Mouse (Mus musculus) induced T-regulatory cell, adult 2 months (primary cell): ENCODE results near the gene Sult1e1.

ENCODE experiments used
- DNase-seq: peaks from one replicate; pipeline ENCODE4 v3.0.0-alpha.2; 2012; ENCODE audit warnings: low read depth

Gene Sult1e1

DNA sequence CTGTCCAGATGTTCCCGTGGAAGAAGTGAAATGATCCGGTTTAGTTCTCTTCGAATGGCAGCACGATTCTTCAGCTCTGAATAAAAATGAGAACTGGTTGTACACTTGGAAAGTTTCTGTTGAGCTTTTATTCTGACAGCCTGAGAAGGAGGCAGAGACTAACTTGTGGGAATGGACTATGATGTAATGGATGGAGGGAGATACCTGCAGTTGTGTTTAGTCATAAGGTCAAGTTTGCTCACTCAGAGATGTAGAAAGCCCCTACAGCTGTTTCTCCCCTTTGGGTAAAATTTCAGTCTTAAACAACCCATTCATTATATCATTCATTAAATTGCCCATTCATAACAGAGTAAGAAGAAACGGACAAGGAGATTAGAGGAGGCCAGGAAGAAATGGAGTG, at the start of gene Sult1e1:
Gene Sult1e1 (minus strand): TSS at position 101 of the 400 bp plus-strand sequence.
- no peak for DNase-seq

DNA sequence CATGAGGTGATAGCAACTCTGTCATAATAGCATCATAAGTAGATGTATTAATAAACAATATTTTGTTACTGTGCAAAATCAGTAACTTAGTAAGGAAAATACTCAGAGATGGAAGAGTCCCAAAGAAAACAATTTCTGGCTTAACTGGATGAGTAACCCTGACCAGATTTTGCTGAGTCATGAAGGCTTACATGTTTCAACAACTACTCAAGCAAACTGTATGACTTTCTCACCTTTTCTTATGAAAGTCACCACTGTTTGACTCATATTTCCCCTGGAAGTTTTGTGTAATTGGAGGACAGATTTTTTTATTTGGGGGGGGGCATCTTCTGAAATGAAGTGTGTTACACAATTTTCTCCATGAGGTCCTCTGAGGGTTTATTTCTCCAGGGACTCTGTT, 31.3 kb upstream of the Sult1e1 start:
- no peak for DNase-seq

DNA sequence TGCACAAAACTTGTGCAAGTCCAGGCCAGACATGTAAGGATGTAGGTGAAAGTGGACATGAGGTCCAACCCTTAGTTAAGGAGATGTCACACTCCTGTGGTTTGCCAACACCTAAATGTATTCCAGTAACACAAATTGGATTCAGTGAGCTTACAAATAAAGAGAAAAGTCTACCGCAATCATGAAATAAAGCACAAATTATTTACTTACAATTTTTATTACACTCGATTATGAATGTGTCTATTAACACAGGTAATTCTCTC, 23.7 kb upstream of the Sult1e1 start:
- DNase-seq: no peak

DNA sequence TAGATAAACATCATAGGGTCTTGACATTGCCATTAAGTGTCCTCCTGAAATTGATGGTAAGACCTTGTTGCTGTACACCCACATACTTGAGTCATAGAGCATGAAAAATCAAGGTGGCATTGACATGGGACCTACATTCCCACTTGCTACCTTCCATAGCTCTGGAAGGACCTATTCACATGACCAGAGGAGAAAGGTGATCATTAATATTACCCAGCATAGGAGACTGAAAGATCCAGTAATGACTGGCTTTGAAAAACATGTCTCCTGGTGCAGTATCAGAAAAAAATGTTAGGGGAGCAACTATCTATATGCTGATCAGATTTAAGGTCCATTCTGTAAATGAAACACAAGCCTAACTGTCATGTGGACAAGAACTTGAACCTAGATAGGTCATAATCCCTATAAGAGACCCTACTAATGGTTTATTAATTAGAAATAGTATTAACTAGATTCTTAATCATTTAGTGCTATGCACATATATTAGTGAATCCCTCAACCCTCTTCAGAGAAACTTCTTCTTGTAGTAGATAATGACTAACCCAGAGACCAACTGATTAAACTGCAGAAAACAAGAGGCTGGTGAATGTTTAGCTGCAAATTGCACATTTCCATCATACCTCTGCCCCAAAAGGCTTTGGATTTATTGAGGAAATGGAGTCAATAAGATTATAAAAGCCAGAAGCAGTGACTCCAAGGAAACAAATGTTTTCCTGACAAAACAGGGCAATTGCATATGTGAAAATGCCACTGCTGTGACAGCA, 23.2 kb upstream of the Sult1e1 start:
- no peak for DNase-seq

DNA sequence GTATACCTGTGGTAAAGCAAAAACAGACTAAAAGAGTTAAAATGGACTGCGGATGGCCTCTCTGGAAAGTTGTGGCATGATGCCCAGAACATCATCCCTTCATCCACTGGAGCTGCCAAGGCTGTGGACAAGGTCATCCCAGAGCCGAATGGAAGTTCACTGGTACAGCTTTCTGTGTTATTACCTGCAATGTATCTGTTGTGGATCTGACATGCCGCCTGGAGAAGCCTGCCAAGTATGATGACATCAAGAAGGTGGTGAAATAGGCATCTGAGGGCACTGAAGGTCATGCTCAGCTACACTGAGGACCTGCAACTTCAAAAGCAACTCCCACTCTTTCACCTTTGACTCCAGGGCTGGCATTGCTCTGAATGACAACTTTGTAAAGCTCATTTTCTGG, 9.6 kb upstream of the Sult1e1 start:
- no peak for DNase-seq

DNA sequence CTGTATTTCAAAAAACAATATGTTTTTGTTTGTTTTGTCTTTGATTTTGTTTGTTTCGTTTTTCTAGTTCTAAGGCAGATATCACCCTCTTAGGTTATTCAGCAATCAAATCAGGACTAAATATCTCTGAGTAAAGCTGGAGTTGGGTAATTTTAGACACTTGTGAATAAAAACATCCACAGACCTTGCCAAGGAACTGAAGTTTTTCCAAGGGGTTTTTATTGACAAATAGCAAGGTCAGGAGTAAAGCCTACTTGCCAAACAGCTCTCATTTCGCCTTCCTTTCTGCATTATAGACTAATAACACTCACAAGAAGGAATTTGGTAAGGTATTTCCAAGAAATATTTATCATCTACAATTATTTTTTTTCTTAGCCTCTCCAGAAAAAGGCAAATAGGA, 6.5 kb upstream of the Sult1e1 start:
- no peak for DNase-seq

DNA sequence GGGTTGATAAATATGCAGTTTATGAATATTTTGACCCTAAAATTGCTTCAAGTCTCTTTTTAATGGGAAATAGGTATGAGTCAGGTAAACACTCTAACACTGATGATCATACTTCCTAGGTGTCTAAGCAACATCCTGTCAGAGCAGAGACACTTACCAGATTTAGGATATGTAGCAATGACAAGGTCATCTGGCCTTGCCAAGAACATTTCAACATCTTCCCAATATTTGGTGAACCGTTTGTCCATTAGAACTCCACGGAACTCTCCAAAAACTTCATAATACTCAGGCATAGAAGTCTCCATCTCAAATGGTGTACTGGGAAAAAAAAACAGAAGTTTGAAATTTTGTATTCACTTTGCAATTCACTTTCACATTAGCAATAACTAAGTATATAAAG, 1.5 kb downstream of the Sult1e1 start:
- DNase-seq: no peak

DNA sequence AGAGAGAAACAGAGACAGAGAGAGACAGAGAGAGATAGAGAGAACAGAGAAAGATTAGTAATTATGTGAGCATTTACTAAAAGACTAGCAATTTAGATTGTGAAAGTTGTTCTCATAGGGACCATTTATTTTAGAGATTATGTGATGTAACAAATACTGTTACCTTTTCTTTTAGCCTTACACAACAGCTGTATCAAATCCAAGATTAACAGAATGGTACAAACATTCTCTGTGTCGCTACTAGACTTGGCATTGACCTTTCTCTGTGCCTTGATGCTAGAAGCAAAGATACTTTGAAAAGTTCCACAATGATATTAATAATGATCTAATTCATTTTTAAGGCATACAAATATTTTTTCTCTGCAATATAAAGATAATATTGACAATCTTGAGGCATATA, 11.0 kb downstream of the Sult1e1 start:
- DNase-seq: no peak

DNA sequence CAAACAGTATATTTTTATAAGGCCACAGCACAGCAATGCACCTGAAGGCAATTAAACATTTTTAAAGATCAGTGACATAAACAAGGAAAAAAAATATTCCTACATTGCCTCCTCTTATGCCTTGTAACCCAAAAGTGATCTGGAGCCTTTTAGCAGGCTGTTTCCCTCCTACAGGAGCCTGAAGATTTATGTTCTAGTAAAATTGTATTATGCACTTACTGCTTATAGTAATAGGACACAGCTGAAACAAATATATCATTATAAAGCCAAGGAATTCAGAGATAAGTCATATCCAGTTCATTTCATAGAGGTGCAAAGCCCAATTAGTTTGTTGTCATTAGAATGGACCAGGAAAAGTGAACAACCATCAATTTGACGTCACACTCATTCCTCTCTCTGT, 17.2 kb downstream of the Sult1e1 start:
- DNase-seq: no peak

DNA sequence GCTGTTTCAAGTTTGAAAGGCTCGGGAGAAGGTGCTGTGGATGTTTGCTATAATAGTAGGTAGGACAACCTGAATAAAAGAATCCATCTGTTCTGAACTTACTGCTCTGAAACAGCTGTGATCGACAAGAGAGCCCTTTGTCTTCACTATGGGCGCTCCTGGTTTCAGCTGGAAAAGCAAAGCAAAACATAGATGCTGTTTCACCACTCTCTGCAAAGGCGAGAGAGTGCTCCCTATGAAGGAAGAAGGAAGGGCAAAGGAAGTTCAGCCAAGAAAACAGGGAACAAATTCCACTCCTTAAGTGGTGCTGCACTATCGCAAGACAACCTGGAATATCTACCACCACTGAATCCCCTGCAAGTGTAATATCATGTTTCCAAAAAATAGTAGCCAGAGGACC, 17.9 kb downstream of the Sult1e1 start:
- DNase-seq: no peak

DNA sequence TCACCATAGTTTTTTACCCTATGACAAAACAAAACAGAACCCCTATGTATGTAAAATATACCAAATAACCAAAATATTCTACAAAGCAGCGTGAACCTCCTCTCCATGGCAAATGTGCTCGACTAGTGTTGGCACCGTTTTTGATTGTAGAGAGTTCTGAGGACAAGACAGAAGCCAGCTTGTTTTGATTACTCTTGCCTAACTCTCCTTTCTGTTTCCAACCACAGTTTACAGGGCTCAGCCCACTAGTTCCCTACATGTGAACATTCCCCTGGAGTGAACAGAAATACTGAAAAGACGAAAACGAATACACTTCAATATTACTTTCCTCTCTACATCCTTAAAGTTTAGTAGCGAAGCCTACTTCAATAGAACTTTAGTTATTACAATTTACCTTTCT, 18.6 kb downstream of the Sult1e1 start:
- no peak for DNase-seq

DNA sequence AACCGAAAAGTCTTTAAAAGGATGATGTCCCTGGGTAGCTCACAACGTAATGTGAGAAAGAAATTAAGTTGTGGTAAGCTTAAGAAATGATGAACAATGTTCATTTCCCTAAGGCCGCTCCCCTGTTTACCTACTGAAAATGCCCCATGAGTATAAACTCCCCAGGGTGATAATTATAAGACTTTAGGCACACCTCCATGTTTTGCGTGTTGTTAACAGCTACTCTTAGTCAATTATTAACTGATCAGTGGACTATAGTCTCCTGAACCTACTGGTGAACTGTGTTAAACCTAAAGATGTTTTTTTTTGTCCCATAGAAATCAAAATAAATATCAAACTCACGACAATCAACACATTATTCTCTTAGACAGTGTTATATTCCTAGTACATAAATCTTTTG, 22.5 kb downstream of the Sult1e1 start, which contains the start of gene Sult1d1:
Gene Sult1d1 (minus strand): TSS at position 183 of the 400 bp plus-strand sequence.
- no peak for DNase-seq

DNA sequence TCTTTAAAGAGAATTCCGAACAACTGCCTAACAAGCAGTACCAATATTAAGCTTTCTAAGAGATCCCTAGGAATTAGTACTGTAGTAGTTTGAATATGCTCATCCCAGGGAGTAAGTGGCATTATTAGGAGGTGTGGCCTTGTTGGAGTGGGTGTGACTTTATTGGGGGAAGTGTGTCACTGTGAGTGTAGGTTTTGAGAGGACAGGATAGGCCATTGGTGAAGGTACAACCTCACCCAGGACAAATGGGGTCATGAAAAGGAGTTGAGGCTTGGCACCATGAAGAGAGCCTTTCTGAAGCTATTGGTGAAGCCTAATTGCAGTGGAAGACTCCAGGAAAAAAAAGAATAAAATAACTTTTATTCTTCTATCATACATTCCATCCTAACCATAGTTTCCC, 24.1 kb downstream of the Sult1e1 start:
- no peak for DNase-seq

DNA sequence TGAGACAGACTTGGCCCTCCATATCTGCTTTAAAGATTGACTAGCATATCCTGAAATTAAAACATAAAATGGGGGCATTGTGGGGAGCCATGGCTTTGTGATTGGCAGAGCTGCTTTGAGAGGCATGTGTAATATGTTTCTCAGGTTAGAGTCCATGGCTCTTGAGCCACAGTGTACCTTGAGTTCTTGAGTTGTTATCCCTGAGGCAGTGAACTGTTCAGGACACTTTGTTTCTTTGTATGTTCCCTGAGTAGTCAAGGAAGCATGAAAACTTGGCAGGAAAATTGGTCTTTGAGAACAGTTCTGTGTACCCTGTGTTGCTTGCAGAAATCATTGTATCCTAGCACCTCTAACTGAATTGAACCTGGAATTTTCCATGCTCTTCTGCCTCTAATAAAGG, 28.4 kb downstream of the Sult1e1 start:
- DNase-seq: no peak

DNA sequence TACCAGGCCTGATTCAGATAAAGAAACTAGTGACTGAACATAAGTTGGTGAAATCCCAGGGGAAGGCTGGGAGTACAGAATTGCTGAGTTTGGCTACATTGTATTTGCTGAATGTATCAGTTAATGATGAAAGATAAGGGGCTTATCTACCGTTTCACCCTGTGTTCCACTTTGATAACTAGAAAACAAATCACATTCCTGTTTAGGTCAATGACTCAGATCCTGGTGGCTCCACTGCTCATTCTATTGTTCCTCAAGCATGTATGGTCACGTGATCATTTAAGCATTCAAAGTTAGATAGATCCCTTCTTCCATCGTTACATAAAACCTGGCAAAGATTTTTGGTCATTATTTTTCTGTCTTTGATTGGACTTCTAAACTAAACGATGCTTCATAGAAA, 28.9 kb downstream of the Sult1e1 start:
- no peak for DNase-seq

DNA sequence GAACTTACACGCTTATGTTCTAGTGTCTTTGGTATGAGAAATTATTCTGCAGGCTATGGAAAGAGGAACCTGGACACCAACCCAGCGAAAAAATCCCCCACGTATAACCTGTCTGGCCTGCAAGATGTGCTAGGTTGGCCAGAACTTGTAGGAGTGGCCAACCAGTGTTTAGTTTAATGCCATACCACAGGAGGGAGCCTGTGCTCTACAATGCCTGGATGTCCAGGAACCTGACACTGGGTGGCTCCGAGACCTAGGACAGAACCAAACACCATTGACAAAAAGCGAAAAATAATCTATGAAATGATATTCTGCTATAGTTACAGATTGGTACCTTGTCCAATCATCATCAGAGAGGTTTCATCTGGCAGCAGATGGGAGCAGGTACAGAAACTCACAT, 31.2 kb downstream of the Sult1e1 start:
- DNase-seq: no peak

DNA sequence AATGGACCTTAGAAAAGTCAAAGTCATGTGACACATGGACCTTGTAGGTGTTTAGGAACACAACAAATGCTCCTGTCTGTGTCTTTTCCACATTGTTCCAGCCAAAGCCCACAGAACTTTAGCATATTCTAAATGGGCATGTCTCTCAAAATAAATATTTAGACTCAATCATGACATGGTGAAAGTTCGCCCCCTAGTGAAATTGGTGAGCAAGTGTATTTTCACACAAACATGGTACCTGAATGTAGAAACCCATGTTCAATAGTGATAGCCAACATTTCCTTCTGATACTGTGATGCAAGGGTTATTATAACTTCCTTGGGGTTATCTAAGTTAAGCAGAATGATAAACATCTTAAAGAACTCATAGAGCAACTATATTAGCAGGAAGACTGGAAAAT, 40.5 kb downstream of the Sult1e1 start:
- DNase-seq: no peak

DNA sequence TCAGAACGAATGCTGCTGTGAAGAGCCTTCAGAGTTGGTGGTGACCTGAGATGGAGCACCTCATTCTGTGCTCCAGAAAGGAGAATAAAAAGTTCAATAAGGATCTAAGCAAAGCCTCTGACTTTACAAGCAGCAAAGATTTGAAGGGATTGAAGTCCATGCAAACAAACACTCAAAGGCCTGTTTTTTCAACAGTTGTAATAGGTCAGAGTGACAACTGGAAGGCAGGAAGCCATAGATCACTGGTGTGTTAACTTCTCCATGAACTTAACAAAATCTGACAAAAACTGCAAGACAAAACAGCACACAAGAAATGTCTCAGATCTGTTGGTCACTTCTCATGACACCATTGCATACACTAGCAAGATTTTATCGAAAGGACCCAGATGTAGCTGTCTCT, 53.3 kb downstream of the Sult1e1 start, which contains the start of gene Sult1b1:
Gene Sult1b1 (minus strand): TSS at position 85 of the 400 bp plus-strand sequence.
- no peak for DNase-seq

DNA sequence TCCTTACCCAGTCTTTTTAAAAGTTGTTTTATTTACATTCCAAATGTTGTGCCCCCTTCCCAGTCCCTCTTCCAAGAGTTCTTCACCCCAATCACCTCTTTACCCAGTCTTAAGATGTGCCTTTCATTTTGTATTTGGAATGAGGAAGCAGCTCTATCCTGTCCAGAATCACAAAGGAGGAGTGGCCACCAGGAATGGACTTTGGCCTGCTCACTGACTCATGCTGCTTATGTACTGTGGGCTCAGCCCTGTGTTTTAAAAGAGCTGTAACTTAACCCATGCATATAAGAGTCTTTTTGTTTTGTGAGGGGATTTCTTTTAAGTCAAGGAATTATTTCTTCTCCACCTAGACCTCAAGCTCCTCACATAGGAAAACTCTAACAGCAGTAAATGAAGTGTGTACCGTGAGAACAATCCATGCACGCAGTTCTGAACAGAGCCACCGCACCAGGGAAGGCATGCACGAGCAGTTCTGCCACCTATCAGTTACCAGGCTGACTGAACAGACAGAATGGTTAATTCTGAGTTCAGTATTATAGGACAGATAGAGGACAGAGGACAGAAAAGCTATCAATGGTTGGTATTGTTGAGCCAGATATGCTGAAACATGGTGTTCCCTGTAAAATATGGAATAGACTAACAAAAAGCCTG, 55.3 kb downstream of the Sult1e1 start:
- no peak for DNase-seq

DNA sequence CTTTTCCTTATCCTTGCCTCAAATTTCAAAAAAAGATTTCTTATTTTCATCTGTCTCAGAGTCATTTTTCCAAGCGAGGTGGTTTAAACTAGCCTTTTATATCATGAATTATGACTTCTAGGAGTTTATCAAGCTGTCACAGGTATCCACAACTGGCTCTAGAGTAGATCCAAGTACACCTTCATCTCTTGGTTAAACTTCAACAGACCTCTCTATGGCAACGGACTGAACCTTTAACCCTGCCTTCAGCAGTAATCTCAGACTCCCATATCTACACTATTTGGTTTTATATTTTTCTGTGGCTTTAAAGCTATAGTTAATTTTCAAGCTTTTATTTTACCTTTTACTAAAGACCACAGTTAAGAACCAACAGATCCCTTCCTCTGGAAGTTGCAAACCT, 59.1 kb downstream of the Sult1e1 start:
- DNase-seq: no peak
